Mouse (Mus musculus) forebrain, embryonic 14.5 days (tissue): Measurements from ENCODE around the gene Klf4. TPM values are rescaled to one million over a fixed set of nuclear protein-coding genes. Genes with fewer than 3 reads are reported as not detected.
A peak's percentile ranks its signal among the peaks of the same experiment; 100 is the strongest.

Source experiments
- ATAC-seq: fragments of 200-750 bp; cut with Nextera tagmentation; 2 replicates; pipeline ENCODE4 v1.8.0; 2017; ENCODE audit warnings: mild to moderate bottlenecking, moderate library complexity
- DNase-seq: peaks from one replicate; pipeline ENCODE4 v3.0.0-alpha.2; 2015; ENCODE audit warnings: low spot score
- H3K27ac ChIP-seq: fragments of 300-500 bp; sonication (generic); 2 replicates; pipeline ENCODE4 v1.5.1; 2014; ENCODE audit warnings: low read depth, mild to moderate bottlenecking, control low read depth, low read length, moderate library complexity
- H3K27me3 ChIP-seq: fragments of 300-500 bp; sonication (generic); replicated peaks from 2 replicates; pipeline ENCODE4 v1.6.1; 2014; ENCODE audit warnings: low read length, control low read depth, mixed read lengths; ENCODE audit not compliant: control insufficient read depth, insufficient read depth
- H3K36me3 ChIP-seq: fragments of 300-500 bp; sonication (generic); 2 replicates; pipeline ENCODE4 v1.6.1; 2014; ENCODE audit warnings: low read length, control low read depth; ENCODE audit not compliant: control insufficient read depth, insufficient read depth
- H3K4me1 ChIP-seq: fragments of 300-500 bp; sonication (generic); 2 replicates; pipeline ENCODE4 v1.6.1; 2014; ENCODE audit warnings: antibody characterized with exemption, low read length, control low read depth; ENCODE audit not compliant: control insufficient read depth, insufficient read depth
- H3K4me2 ChIP-seq: fragments of 300-500 bp; sonication (generic); 2 replicates; pipeline ENCODE4 v1.6.1; 2014; ENCODE audit warnings: mild to moderate bottlenecking, control low read depth, low read length
- H3K4me3 ChIP-seq: fragments of 300-500 bp; sonication (generic); 2 replicates; pipeline ENCODE4 v1.5.1; 2014; ENCODE audit warnings: low read depth, low read length, control low read depth
- H3K9ac ChIP-seq: fragments of 300-500 bp; sonication (generic); 2 replicates; pipeline ENCODE4 v1.6.1; 2014; ENCODE audit warnings: mild to moderate bottlenecking, low read length, control low read depth, moderate library complexity
- H3K9me3 ChIP-seq: fragments of 300-500 bp; sonication (generic); replicated peaks from 2 replicates; pipeline ENCODE4 v1.6.1; 2016; ENCODE audit warnings: low read length, control low read depth, mixed read lengths; ENCODE audit not compliant: control insufficient read depth
- WGBS: fragments of 180-500 bp; shearing (Covaris S2); extraction: QIAGEN DNeasy Blood & Tissue Kit; methylation state at CpG from one replicate; pipeline ENCODE4 v1.1.7; 2014; 5-methylcytosine and 5-hydroxymethylcytosine counted together
- polyA plus RNA-seq: library from polyadenylated mRNA; unstranded; fragments of >200 nt; fragmentation: Nextera tagmentation; extraction: Ambion mirVana; gene quantifications from 2 replicates; pipeline ENCODE4 v1.2.1, GENCODE M21; 2014

The Klf4 gene
- polyA plus RNA-seq, 1 experiment from 2014 or later = 1.3 TPM

GRCm38 (mm10) chr4:55541654-55542053 lies 9.4 kb upstream of the Klf4 start:
- Histone ChIP-seq H3K27ac (no peak overlapping the region), H3K4me1 (no peaks in the 10 kb centered on the region), H3K9ac (no peak overlapping the region), H3K4me3 (no peak overlapping the region), H3K27me3 (no peaks in the 10 kb centered on the region), H3K9me3 (no peaks in the 10 kb centered on the region), H3K4me2 (no peak overlapping the region), H3K36me3 (no peaks in the 10 kb centered on the region)
- DNase-seq (no peak), ATAC-seq (no peak)
- 79% methylated on average over 4 of the region's 4 CpGs for WGBS

GRCm38 (mm10) chr4:55541221-55541620 lies 9.0 kb upstream of the Klf4 start:
- no peak for DNase-seq
- H3K4me3 ChIP-seq = no peak overlapping the region

GRCm38 (mm10) chr4:55535012-55535411 lies 2.7 kb upstream of the Klf4 start:
- peaks cover 14% of the 10 kb centered on the region for H3K27me3 ChIP-seq
- H3K27ac ChIP-seq = no peak overlapping the region
- no peak overlapping the region for H3K9ac ChIP-seq
- H3K36me3 ChIP-seq = no peaks in the 10 kb centered on the region
- ATAC-seq (no peak), DNase-seq (no peak)
- H3K4me3 ChIP-seq = no peak overlapping the region
- peaks cover 14% of the 10 kb centered on the region for H3K4me1 ChIP-seq
- no peaks in the 10 kb centered on the region for H3K9me3 ChIP-seq
- H3K4me2 ChIP-seq = no peak overlapping the region

More at GRCm38 (mm10) chr4:55541221-55541620, 9.0 kb upstream of the Klf4 start:
- no peak for ATAC-seq
- Histone ChIP-seq H3K27me3 (no peaks in the 10 kb centered on the region), H3K4me2 (no peak overlapping the region), H3K4me1 (no peaks in the 10 kb centered on the region), H3K36me3 (no peaks in the 10 kb centered on the region), H3K9me3 (no peaks in the 10 kb centered on the region), H3K27ac (no peak overlapping the region), H3K9ac (no peak overlapping the region)
- WGBS = 89% methylated on average over 4 of the region's 4 CpGs

- WGBS = 76% methylated on average over 4 of the region's 4 CpGs
- Histone ChIP-seq H3K9me3 (no peaks in the 10 kb centered on the region), H3K36me3 (no peaks in the 10 kb centered on the region), H3K4me3 (no peak overlapping the region), H3K4me1 (peaks cover 14% of the 10 kb centered on the region), H3K27ac (no peak overlapping the region), H3K9ac (no peak overlapping the region), H3K27me3 (peaks cover 15% of the 10 kb centered on the region), H3K4me2 (no peak overlapping the region)
- ATAC-seq (no peak), DNase-seq (no peak)
Observed at GRCm38 (mm10) chr4:55534510-55534909, 2.2 kb upstream of the Klf4 start.

- Histone ChIP-seq H3K9me3 (no peaks in the 10 kb centered on the region), H3K4me1 (peaks cover 14% of the 10 kb centered on the region), H3K27ac (no peak overlapping the region), H3K9ac (peak overlapping the region; percentile 77), H3K36me3 (no peaks in the 10 kb centered on the region), H3K4me2 (peak overlapping the region; percentile 94), H3K27me3 (peaks cover 17% of the 10 kb centered on the region), H3K4me3 (peak overlapping the region; percentile 56)
- no peak for ATAC-seq
- peak; percentile 37 for DNase-seq
- WGBS = 3% methylated on average over 23 of the region's 23 CpGs
Observed at GRCm38 (mm10) chr4:55533803-55534254, 1.6 kb upstream of the Klf4 start.

- Histone ChIP-seq H3K27me3 (peaks cover 17% of the 10 kb centered on the region), H3K9ac (peak overlapping the region; percentile 77), H3K27ac (peak overlapping the region; percentile 84), H3K4me1 (peaks cover 14% of the 10 kb centered on the region), H3K4me2 (peak overlapping the region; percentile 94), H3K4me3 (peak overlapping the region; percentile 56), H3K36me3 (no peaks in the 10 kb centered on the region), H3K9me3 (no peaks in the 10 kb centered on the region)
- WGBS = 1% methylated on average over 21 of the region's 21 CpGs
- ATAC-seq = peak; percentile 0; the same call in 1 of the 2 replicates
- no peak for DNase-seq
Observed at GRCm38 (mm10) chr4:55533196-55533802, 1.0 kb upstream of the Klf4 start.

- DNase-seq = peak; percentile 25
- 1% methylated on average over 37 of the region's 42 CpGs for WGBS
- Histone ChIP-seq H3K9ac (peak overlapping the region; percentile 54; the same call in 1 of the 2 replicates), H3K4me1 (peaks cover 14% of the 10 kb centered on the region), H3K27me3 (peaks cover 17% of the 10 kb centered on the region), H3K9me3 (no peaks in the 10 kb centered on the region), H3K4me3 (peak overlapping the region; percentile 56), H3K27ac (no peak overlapping the region), H3K4me2 (peak overlapping the region; percentile 94), H3K36me3 (no peaks in the 10 kb centered on the region)
- peak; percentile 49 for ATAC-seq
Observed at GRCm38 (mm10) chr4:55531856-55532406, 335 bp downstream of the Klf4 start.

GRCm38 (mm10) chr4:55531096-55531855 lies 990 bp downstream of the Klf4 start:
- ATAC-seq (no peak), DNase-seq (peak; percentile 30)
- peak overlapping the region; percentile 56 for H3K4me3 ChIP-seq
- H3K4me2 ChIP-seq = peak overlapping the region; percentile 94
- no peaks in the 10 kb centered on the region for H3K36me3 ChIP-seq
- H3K9me3 ChIP-seq = no peaks in the 10 kb centered on the region
- WGBS = under 1% methylated on average over 56 of the region's 56 CpGs
- peaks cover 14% of the 10 kb centered on the region for H3K4me1 ChIP-seq
- no peak overlapping the region for H3K27ac ChIP-seq
- peak overlapping the region; percentile 54 for H3K9ac ChIP-seq
- peaks cover 17% of the 10 kb centered on the region for H3K27me3 ChIP-seq

- Histone ChIP-seq H3K27ac (no peak overlapping the region), H3K9me3 (no peaks in the 10 kb centered on the region), H3K27me3 (peaks cover 17% of the 10 kb centered on the region), H3K4me1 (peaks cover 14% of the 10 kb centered on the region), H3K4me3 (peak overlapping the region; percentile 56), H3K36me3 (no peaks in the 10 kb centered on the region), H3K4me2 (peak overlapping the region; percentile 94), H3K9ac (peak overlapping the region; percentile 54)
- ATAC-seq = no peak
- WGBS = under 1% methylated on average over 20 of the region's 20 CpGs
- DNase-seq = peak; percentile 19
Observed at GRCm38 (mm10) chr4:55530731-55531095, 1.6 kb downstream of the Klf4 start.
